Mouse (Mus musculus): ENCODE results near the gene Dennd4a.

The Dennd4a gene

DNA sequence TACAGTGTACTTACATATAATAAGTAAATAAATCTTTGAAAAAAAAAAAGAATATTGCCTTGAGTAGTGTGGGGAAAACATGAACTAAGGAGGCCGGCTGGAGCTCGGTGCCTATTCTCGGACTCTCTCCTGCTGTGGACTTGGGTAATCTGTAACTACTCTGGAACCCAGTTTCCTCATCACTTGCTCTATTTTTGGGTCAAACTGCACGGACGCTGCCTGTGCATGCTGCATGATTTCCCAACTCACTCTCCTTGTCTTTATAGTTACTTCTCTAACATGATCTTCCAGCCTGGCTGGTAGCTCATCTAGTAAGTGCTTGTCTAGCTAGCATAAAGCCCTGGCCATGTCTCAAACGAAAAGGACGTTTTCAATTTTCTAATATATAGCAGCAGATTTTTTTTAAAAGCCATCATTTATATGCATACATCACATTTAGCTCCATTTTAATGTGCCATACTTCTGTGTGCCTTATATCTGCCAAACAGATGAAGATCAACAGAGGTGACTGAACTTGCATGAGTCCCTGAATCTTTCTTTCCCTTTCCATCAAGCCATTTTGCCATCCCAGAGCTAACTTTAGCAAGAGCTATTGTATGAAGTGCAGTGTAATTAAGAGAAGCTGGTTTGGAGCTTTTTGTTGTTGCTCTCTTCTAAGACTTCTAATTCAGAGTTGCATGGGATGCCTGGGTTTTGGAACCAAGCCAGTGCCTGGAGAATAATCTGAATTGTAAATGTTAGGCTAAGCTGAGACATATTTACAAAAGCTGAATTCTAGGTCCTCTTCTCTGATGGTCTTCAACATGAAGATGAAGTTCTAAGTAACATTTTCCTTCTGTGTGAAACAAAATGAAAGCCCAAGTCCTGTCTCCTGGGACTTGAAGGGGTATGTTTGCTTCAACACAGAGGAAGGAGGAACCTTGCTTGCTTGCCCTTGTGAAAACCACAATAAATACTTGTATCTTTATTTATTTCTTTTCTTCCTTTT lies 20.2 kb upstream of the Dennd4a start:
- no peak for DNase-seq

DNA sequence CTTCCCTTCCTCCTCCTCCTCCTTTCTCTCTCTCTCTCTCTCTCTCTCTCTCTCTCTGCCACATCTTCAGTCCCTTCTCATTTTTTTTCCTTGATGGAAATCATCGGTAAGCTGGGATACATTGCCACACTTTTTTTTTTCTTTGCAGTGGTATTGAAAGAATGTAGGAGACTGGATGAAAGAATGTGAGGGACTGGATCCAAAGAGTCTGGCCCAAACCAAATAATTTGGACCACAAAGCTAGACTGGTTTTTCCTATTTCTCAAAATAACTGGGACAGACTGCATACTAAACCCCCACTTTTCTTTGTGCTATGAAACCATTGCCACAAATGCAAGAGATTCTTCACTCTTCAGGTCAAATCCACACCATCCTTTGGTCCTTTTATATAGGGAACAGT lies 19.5 kb upstream of the Dennd4a start:
- no peak for DNase-seq

DNA sequence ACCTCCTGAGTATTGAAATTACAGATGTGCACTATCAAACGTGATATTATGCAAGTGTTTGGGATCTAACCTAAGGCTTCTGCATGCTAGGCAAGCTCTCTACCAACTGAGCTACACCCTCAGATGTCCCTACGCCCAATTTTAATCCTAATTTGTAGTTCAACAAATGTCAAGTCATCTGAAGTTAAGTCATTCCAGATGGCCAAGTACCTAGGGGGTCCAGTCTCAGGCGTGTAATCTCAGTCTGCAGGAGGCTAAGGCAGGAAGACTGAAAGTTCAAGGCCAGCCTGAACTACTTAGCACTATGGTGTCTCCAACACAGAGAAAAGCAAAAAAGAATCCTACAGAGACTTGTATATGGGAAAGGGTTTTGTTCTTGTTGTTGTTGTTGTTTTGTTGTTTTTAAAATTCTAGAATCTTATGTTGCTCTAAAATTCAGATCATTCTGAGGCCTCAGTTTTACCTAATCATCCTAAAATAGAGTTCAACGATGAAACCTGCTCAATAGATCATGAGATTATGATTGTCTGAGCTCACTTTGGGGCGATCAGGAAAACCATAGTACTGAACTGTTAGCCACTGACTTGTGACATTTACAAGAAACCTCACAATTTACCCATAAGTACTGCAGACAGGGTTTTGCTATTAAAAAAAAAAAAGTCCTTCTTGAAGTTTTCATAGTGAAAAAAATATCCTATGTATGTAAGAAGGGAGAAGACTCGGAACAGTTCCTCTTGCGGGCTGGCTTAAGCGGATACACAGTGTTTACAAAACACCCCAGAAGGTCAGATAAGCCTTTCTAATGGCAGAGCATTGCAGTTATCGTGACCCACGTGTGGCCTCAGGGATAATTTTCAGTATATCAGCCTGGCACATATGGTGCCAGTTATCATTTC lies 18.5 kb upstream of the Dennd4a start:
- DNase-seq = no peak

DNA sequence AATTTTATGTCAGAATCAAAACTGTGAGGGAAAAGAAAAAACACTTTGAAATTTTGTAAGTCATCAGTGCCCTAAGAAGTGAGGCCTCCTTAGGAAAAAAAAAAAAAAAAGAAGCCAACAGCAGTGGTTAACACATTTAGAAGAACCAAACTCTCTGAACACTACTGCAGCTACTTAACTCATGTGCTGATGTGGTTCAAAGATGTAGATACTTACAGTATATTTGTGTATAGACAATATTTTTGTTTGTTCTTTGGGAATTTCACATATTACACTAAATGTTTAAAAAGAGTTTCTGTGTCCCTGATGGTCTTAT lies 17.9 kb upstream of the Dennd4a start:
- no peak for DNase-seq

DNA sequence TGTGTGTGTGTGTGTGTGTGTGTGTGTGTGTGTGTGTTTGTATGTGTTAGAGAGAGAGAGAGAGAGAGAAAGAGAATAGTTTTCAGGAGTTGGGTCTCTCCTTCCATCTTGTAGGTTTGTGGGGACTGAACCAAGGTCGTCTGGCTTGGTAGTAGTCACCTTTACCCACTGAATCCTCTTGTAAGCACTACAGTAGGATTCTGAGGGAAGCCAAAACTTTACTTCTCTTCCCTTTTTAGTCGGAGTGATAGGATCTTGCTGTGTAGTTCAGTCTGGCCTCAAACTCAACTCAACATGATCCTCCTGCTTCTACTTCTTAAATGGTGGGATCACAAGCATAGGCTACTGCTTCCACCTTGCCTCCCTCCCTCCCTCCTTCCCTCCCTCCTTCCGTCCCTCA lies 17.3 kb upstream of the Dennd4a start:
- no peak for DNase-seq

DNA sequence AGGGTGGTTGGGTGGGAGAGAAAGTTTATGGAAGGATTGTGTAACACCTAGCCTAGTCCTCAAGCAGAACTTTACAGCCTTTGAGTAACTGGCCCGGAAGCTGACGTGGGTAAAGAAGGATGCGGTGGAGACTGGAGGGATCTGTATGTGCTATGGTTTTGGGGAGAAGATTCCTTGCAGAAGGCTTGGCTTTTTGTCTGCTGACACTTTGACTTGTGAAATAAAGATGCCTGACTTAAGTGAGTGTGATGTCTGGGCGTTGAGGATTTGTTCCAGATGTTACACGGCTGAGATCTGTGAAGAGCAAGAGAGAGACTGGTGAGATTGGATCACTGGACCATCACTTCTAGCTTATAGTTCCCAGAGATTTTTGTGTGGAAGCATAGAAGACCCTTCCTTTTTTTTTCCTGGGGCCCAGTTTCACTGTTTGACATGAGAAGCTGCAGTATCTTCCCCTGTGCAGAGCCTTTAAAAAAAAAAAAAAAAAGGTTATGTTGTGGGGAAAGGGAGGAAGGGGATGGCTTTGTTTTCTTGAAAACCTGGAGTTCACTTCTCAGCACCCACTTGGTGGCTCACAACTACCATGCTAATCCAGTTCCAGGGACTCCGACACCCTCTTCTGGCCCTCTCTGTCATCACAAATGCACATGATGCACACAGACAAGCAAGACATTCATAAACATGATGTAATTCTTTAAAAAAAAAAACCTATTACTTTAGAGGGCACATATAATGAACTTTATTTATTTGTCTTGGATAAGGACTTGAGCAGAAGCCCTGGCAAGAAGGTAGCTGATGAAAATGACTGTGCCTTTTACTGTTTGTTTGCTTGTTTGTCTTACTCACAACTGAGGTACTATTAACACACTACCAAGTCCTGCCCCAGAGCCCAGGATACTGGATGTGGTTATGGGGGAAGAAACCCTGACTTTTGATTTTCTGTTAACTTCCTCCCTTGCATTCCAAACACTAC lies 16.4 kb upstream of the Dennd4a start:
- DNase-seq = no peak

DNA sequence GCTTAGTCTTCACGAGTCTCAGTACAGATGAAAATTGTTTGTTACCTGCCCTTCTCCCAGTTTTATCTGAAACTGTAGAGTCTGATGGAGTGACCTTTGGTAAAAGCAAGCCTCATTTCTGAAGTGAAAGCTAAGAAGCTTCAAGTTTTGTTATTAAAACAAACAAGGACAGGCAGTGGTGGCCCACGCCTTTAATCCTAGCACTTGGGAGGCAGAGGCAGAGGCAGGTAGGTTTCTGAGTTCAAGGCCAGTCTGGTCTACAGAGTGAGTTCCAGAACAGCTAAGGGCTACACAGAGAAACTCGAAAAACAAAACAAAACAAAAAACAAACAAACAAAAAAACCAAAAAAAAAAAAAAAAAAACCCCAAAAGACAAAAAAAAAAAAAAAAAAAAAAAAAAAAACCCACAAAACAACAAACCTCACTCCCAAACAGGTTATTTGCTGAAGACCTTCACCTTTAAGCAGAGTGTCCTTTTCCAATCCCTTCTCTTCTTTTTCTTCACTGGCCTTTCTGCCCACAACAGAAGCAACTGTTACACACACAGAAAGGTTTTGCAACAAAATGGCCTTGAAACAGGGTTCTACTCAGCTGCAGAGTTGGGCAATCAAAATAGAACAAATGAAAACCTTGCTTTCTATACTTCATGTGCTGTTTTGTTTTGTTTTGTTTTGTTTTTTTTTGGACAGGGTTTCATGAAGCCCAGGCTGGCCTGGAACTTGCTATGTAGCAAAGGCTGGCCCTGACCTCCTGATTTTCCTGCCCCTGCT lies 15.1 kb upstream of the Dennd4a start:
- no peak for DNase-seq

DNA sequence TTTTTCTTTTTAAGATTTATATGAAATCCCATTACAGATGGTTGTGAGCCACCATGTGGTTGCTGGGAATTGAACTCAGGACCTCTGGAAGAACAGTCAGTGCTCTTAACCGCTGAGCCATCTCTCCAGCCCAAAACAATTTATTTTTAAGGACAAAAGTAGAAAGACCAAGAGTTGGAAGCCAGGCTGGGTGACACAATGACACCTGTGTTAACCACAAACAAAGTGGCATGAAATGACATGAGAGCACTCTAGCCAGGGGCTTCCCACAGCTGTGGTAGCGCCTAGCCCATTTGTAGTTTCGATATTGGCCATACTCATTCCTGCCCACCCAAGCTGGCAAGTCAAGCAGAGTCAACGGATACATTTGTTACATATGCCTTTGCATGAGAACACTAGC lies 13.7 kb upstream of the Dennd4a start:
- DNase-seq = no peak

DNA sequence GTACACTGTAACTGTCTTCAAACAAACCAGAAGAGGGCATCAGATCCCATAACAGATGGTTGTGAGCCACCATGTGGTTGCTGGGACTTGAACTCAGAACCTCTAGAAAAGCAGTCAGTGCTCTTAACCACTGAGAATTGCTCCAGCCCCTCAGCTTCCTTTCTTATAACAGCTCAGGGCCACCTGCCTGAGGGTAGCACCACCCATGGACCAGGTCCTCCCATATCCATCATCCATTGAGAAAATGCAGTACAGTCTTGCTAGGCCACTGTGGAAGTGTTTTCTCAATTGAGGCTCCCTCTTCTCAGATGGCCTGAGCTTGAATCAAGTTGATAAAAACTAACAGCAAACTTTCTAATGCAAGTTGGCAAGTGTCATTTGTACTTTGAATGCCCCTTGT lies 13.0 kb upstream of the Dennd4a start:
- DNase-seq = no peak

DNA sequence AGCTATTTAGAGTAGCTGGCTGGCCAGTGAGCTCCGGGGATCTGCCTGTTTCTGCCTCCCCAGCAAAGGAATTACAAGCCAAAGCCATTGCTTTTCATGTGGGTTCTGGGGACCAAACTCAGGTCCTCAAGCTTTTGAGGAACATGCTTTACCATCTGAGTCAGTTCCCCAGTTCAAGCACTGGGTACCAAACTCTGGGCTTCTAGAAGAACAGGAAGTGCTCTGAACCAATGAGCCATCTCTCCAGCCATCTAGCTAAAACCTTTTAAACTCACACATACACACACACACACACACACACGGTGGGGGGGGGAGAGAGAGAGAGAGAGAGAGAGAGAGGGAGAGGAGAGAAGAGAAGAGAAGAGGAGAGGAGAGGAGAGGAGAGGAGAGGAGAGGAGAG lies 12.3 kb upstream of the Dennd4a start:
- DNase-seq = no peak

DNA sequence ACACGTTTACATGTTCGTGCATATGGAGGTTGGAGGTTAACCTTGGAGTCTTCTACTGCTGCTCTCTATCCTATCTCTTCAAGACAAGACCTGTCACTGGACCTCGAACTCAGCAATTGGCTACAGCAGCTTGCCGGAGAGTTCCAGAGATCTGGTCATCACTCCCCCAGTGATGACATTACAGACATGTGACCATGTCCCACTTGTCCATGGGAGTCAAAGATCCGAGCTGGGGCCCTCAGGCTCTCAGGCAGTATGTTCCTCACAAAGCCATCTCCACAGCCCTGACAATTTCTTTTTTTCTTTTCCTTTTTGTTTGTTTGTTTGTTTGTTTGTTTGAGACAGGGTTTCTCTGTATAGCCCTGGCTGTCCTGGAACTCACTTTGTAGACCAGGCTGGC lies 11.6 kb upstream of the Dennd4a start:
- DNase-seq = no peak

DNA sequence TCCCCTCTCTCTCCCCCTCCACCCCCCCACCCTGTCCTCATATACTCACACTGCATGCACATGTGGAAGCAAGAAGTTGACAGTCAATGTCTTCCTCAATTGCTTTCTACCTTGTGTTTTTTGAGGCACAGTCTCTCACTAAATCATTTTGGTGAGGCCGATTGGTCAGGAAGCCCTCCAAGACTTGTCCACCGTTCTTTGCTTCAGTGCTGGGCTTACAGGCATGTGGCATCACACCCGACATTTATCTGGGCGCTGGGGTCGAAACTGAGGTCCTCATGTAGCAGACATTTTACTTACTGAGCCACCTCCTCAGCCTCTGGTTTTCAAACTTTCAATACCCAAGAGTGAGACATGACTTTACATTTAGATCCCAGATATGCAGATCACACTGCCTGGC lies 8.6 kb upstream of the Dennd4a start:
- DNase-seq = no peak

DNA sequence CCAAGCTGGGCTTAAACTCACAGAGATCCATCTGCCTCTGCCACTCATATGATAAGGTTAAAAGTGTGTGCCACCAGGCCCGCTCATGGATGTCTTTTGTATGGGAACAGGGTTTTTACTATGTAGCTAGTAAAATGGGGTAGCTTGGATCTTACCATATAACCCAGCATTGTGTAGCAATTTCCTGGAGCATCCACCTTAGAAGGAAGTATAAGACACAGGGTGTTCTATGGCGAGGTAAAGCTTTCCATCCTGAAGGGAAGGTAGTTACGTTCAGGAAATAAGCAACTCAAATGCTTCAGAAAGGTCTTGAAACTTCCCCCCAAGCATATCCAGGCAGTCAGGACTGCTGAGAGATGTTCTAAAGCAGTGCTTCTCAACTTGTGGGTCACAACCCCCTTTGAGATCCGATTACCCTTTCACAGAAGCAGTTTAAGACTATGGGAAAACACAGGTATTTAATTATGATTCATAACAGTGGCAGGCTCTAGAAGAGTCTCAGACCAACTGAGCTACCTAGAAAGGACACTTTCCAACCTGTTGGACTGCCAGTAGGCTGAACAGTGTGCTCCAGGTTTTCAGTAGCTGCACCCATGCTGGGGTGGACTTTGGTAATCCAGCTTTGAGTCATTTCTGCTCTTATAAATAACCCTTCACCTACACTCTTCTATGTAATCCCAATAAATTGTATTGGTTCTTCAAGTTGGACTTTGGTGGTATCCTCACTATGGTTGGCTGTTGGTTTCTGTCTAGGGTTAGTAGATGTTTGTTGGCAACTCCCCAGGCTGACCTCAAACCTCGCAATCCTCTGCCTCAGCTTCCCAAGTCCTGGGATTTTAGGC lies 7.5 kb upstream of the Dennd4a start:
- DNase-seq = no peak

DNA sequence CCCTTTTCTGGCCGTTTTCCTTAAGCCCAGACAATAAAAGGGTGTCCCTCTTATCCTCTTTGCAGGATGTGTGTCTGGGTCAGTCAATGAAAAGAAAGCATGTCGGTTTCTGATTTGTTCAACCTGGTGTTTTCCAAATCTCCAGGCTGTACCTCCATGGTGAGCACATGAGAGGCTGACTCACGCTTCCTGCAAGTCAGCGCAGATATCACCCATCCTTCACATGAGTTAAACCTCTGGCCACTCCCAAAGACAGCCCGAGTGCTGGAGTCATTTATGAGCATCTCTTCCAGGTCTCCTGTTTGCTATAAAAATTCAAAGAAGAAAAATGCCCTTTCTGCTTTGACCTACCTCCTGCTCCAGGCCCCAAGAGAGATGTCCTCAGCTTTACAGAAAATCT lies 5.3 kb upstream of the Dennd4a start:
- DNase-seq = no peak

DNA sequence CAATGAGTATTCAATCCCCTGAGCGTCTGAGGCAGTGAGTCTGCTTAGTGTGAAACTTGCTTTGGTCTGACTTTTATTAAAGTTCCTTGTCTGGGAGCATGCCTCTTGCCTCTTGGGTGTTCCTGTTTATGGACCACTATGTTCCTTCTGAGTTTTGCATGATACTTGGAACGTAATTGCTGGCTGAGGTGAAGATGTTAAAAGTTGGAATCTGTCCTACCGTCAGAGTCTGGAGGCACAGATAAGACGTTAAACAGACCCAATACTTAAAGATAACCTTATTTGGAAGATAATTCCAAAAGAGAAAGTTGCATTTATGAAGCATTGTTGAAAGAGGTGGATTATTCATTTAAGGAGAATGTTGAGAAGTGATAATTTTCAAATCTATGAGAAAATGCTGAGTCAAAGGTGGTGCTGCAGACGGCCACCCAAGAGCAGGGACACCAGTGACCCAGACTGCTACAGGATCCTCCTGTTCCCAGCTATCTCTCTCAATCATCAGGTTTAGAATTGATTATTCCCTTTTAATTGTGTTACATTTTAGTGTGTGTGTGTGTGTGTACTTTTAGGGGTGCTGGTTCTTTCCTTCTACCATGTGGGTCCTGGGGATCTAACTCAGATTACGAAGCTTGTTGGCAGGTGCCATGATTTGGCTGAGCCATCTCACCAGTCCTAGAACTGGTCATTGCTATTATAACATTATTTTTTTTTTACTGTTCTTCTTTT lies 4.6 kb upstream of the Dennd4a start:
- no peak for DNase-seq

DNA sequence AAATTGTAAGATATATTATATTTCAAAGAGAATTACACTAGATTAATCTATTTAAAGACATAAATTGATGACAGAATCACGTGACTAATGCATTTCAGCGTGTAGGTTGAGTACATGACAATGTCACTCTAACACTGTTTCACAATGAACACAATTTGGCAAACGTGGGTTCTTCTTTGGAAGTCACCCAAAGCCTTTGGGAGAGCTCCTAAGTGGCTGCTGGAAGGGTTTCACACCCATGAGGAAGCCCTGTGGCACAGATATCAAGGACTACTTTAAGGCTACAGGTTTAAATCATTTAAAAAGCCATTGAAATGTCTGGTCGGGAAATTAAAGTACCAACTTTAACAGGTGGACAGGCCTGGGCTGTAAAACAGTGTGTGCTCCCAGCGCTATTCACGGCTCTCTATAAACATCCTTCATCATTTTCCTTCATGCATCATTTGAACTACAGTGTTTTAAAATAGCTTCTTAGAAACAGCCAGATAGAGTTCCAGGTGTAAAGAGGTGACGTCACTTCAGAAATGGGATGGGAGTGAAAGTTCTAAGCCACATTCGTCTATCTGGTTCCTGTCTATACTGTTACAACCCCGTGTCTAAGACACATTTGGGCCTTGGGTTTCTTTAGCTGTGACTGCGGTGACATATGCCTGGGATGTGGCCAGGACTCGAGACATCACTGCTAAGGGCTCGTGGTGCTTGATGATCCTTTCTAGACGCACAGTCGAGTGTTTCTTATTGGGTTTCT lies 3.9 kb upstream of the Dennd4a start:
- DNase-seq = peak; percentile 20 to 24

DNA sequence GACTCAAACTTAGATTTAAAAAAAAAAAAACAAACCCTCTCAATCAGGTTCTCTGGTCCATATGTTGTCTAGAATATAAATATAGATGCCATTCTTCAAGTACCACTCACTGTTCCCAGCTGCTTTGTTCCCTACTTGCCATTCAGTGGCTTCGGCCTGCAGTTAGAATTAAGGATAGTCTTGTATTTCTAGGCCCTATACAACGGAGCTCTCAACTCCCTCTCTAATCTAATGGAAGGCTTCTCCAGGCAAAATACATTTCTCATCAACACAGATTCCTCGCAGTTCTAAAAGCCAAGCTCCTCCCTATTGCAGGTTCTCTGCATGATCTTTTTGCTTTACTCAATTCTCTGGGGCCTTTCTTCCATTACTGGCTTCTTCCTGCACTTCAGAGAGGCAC lies 1.3 kb upstream of the Dennd4a start:
- DNase-seq = no peak

DNA sequence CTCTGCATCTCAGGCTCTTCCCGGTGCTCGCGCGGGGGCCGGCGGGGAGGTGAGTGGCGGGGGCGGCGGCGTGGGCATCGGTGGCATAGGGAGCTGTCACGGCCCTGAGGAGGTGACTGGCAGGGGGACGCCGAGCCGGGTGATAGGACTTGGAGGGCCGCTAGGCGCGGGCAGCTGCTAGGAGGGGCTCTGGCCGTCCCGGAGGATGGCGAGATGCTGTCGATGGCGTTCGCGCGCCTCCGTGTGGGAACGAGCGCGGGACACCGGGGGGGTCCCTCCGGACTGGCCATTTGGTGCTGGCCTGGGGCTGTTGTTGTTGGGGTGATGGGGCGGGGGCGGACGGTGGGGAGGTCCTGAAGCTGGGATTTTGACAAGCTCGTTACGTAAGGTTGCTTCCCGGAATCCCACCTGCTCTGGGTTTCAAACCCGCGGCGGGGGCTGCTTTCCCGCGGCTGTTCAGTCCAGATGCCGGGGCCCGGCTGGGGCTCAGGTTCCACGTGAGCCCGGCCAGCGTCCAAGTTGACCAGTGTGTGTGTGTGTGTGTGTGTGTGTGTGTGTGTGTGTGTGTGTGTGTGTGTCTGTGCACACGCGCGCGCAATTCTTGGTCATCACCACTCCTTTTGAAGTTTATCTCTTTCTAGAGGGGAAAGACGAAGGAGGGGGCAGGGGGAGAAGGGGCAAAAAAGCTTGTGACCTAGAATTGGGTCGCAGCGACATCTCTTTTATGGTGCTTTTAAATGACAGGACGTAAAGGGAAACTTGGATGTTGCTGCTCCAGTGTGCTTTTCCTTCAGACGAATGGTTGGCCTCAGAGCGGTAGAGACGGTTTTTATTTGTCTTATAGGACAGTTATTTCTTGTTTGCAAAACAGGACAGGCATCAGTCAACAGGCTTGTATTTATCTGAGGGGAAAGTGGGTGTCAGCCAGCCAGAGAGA lies 666 bp downstream of the Dennd4a start:
- peak; percentile 81 to 84 for DNase-seq
